Mouse (Mus musculus): Measurements from ENCODE around the gene Pla2g6. TPM values are rescaled to one million over a fixed set of nuclear protein-coding genes. Genes with fewer than 3 reads are reported as not detected.

Gene Pla2g6
- polyA plus RNA-seq, 1 experiment, result 15.1 TPM

DNA sequence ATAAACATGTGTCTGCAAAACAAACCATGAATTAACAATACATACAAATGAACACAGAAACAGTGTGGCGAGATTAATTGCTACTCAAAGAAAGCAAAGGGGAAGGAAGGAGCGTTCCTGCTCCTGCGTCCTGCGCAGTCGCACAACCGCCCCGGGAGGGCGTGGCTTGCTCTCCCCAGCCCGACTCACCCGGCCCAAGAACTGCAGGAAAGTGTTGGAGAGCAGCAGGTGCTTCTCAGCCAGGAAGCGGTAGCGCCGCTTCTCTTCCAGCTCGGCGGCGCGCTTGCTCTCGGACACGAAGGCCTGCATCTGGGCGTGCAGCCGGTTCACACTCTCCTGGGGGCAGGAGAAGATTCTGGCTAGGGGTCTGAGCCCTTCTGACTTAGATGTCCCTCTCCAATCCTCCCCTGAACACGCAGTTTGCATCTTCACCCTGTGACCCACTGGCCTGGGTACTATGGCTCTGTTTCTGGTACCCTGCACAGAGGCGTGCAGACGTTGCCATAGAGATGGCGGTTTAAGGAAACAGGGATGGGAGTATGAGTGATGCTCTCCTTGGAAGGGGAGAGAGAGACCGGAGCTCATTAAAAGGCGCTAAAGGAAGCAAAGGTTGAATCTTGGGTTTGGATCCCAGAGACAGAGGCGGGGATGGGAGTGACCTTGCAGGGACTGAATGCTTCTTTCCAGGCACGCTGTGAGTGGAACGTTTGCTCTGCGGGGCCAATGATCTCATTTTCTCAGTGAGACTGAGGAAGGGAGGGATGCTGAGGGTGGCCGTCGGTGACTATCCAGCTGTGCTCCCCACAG is 57.7 kb downstream of the Pla2g6 start:
- Histone ChIP-seq H3K36me3 (ENCODE audit: control insufficient read depth, insufficient read depth, low read length) (no peaks in the 10 kb centered on the region), H3K27me3 (ENCODE audit: control insufficient read depth, insufficient read depth, low read length) (no peaks in the 10 kb centered on the region), H3K4me1 (ENCODE audit: control insufficient read depth, insufficient read depth, insufficient read length) (peaks cover 3% of the 10 kb centered on the region; the same call in 1 of the 2 replicates), H3K27ac (ENCODE audit: insufficient read depth, low read length) (0 out of 2 replicates have a peak overlapping the region, but pooled peaks have one; percentile 38), H3K4me3 (ENCODE audit: extremely low read depth, insufficient read depth, insufficient read length) (peak overlapping the region; percentile 61)
- DNase-seq (ENCODE audit: low read depth in 1 of 2, low spot score in 2 of 2), result peak; percentile 57 to 78
- WGBS, result 1% methylated on average over 33 of the region's 33 CpGs
- TF ChIP-seq CTCF (IDR thresholded peaks at IDR 0.05; ENCODE audit: extremely low read depth, insufficient read depth, insufficient read length, insufficient replicate concordance), result no peak
- peak; percentile 35; the same call in 1 of the 2 replicates for TF ChIP-seq POLR2A (IDR thresholded peaks at IDR 0.05; ENCODE audit: low read depth, low read length)

GRCm38 (mm10) chr15:79268521-79268920 is 59.7 kb downstream of the Pla2g6 start:
- Histone ChIP-seq H3K27me3 (ENCODE audit: control insufficient read depth, insufficient read depth, low read length) (no peaks in the 10 kb centered on the region), H3K36me3 (ENCODE audit: control insufficient read depth, insufficient read depth, low read length) (no peaks in the 10 kb centered on the region), H3K4me1 (ENCODE audit: control insufficient read depth, insufficient read depth, insufficient read length) (peaks cover 5% of the 10 kb centered on the region; the same call in 1 of the 2 replicates), H3K4me3 (ENCODE audit: extremely low read depth, insufficient read depth, insufficient read length) (no peak overlapping the region), H3K27ac (ENCODE audit: insufficient read depth, low read length) (no peak overlapping the region)
- DNase-seq (ENCODE audit: low read depth in 1 of 2, low spot score in 2 of 2), result no peak
- TF ChIP-seq POLR2A (IDR thresholded peaks at IDR 0.05; ENCODE audit: low read depth, low read length), result no peak
- TF ChIP-seq CTCF (IDR thresholded peaks at IDR 0.05; ENCODE audit: extremely low read depth, insufficient read depth, insufficient read length, insufficient replicate concordance), result no peak
- WGBS, result 15% methylated on average over 1 of the region's 1 CpGs

DNA sequence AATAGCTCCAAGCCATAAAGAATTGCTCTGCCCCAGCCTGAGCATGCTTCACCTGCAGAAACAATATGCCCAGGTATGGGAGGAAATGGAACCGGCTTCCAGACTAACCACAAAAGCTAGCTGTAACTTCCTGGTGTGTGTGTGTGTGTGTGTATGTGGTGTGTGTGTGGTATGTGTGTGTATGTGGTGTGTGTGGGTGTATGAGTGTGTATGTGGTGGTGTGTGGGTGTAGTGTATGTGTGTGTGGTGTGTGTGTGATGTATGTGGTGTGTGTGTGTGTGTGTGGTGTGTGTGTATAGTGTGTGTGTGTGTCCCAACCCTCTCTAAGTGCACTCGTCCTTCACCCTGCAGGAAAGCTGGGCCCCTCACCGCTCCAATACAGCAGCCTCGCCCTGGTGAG is 62.8 kb downstream of the Pla2g6 start:
- H3K4me3 ChIP-seq (ENCODE audit: extremely low read depth, insufficient read depth, insufficient read length), result no peak overlapping the region
- H3K36me3 ChIP-seq (ENCODE audit: control insufficient read depth, insufficient read depth, low read length), result no peaks in the 10 kb centered on the region
- H3K4me1 ChIP-seq (ENCODE audit: control insufficient read depth, insufficient read depth, insufficient read length), result peaks cover 13% of the 10 kb centered on the region
- 22% methylated on average over 4 of the region's 4 CpGs for WGBS
- DNase-seq (ENCODE audit: low read depth in 1 of 2, low spot score in 2 of 2), result no peak
- TF ChIP-seq CTCF (IDR thresholded peaks at IDR 0.05; ENCODE audit: extremely low read depth, insufficient read depth, insufficient read length, insufficient replicate concordance), result no peak
- no peak for TF ChIP-seq POLR2A (IDR thresholded peaks at IDR 0.05; ENCODE audit: low read depth, low read length)
- peaks cover 15% of the 10 kb centered on the region for H3K27me3 ChIP-seq (ENCODE audit: control insufficient read depth, insufficient read depth, low read length)
- H3K27ac ChIP-seq (ENCODE audit: insufficient read depth, low read length), result no peak overlapping the region

DNA sequence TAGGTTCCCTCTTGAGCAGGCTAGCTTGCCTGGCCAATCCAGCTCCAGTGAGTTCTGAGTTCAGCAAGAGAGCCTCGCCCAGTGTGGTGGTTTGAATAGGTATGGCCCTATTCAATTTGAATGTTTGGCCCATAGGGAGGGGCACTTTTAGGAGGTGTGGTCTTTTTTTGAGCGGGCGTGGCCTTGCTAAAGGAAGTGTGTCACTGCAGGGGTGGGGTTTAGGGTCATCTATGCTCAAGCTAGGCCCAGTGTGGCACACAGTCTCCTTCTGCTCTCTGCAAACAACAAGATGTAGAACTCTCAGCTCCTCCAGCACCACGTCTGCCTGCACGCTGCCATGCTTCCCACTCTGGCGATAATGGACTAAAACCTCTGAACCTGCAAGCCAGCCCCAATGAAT is 64.5 kb downstream of the Pla2g6 start:
- no peak overlapping the region for H3K27ac ChIP-seq (ENCODE audit: insufficient read depth, low read length)
- TF ChIP-seq CTCF (IDR thresholded peaks at IDR 0.05; ENCODE audit: extremely low read depth, insufficient read depth, insufficient read length, insufficient replicate concordance) (no peak), POLR2A (IDR thresholded peaks at IDR 0.05; ENCODE audit: low read depth, low read length) (no peak)
- 89% methylated on average over 6 of the region's 6 CpGs for WGBS
- no peaks in the 10 kb centered on the region for H3K36me3 ChIP-seq (ENCODE audit: control insufficient read depth, insufficient read depth, low read length)
- peaks cover 15% of the 10 kb centered on the region for H3K27me3 ChIP-seq (ENCODE audit: control insufficient read depth, insufficient read depth, low read length)
- no peak for DNase-seq (ENCODE audit: low read depth in 1 of 2, low spot score in 2 of 2)
- no peak overlapping the region for H3K4me3 ChIP-seq (ENCODE audit: extremely low read depth, insufficient read depth, insufficient read length)
- peaks cover 13% of the 10 kb centered on the region for H3K4me1 ChIP-seq (ENCODE audit: control insufficient read depth, insufficient read depth, insufficient read length)

DNA sequence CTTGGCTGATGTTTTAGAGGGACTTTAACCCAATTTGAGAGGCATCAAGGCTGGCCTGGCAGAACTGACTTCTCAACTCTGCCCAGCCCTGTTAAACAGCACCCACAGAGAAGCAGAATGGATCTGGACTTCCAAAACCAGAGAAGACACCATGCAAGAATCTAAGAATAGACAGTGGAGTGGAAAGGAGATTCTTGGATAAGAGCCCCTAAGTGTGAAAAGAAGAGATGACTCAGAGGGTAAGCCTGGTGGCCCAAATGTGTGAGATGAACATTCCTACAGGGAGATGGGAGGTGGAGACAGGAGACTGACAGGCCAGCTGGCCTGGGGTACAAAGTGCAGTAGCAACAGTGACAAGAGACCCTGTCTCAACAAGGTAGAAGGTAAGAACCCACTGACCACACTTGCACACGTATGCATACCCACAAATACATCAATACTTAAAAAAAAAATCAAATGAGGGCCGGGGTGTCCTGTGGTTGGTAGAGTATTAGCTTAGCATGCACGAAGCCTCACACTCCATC is 65.3 kb downstream of the Pla2g6 start:
- peaks cover 15% of the 10 kb centered on the region for H3K27me3 ChIP-seq (ENCODE audit: control insufficient read depth, insufficient read depth, low read length)
- TF ChIP-seq POLR2A (IDR thresholded peaks at IDR 0.05; ENCODE audit: low read depth, low read length) (no peak), CTCF (IDR thresholded peaks at IDR 0.05; ENCODE audit: extremely low read depth, insufficient read depth, insufficient read length, insufficient replicate concordance) (no peak)
- peaks cover 13% of the 10 kb centered on the region for H3K4me1 ChIP-seq (ENCODE audit: control insufficient read depth, insufficient read depth, insufficient read length)
- no peak overlapping the region for H3K27ac ChIP-seq (ENCODE audit: insufficient read depth, low read length)
- whole genome bisulfite sequencing, result 86% methylated on average over 3 of the region's 3 CpGs
- H3K36me3 ChIP-seq (ENCODE audit: control insufficient read depth, insufficient read depth, low read length), result no peaks in the 10 kb centered on the region
- no peak for DNase-seq (ENCODE audit: low read depth in 1 of 2, low spot score in 2 of 2)
- H3K4me3 ChIP-seq (ENCODE audit: extremely low read depth, insufficient read depth, insufficient read length), result no peak overlapping the region

GRCm38 (mm10) chr15:79262375-79262774 is 65.8 kb downstream of the Pla2g6 start:
- no peak overlapping the region for H3K4me3 ChIP-seq (ENCODE audit: extremely low read depth, insufficient read depth, insufficient read length)
- H3K27me3 ChIP-seq (ENCODE audit: control insufficient read depth, insufficient read depth, low read length), result peaks cover 15% of the 10 kb centered on the region
- no peaks in the 10 kb centered on the region for H3K36me3 ChIP-seq (ENCODE audit: control insufficient read depth, insufficient read depth, low read length)
- no peak for DNase-seq (ENCODE audit: low read depth in 1 of 2, low spot score in 2 of 2)
- 30% methylated on average over 13 of the region's 13 CpGs for WGBS
- H3K27ac ChIP-seq (ENCODE audit: insufficient read depth, low read length), result no peak overlapping the region
- TF ChIP-seq POLR2A (IDR thresholded peaks at IDR 0.05; ENCODE audit: low read depth, low read length) (no peak), CTCF (IDR thresholded peaks at IDR 0.05; ENCODE audit: extremely low read depth, insufficient read depth, insufficient read length, insufficient replicate concordance) (no peak)
- H3K4me1 ChIP-seq (ENCODE audit: control insufficient read depth, insufficient read depth, insufficient read length), result peaks cover 13% of the 10 kb centered on the region

DNA sequence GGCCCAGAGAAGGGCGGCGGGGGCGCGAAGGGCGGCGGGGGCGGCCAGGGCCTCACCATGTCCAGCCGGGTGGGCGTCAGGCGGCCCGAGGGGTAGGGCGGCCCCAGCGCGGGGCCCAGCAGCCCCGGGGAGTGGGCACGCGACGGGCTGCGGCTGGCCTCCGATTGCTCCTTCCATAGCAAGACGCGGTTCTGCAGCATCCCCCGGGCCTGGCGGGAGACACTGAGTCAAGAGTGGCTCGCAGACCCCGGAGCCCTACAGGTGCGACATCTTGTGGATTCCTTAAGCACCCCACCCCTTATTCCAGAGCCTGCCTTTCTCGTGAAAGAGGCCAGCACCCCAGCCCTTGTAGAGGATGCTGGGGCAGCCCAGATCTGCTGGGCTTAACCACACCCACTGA is 66.4 kb downstream of the Pla2g6 start:
- Histone ChIP-seq H3K36me3 (ENCODE audit: control insufficient read depth, insufficient read depth, low read length) (no peaks in the 10 kb centered on the region), H3K27ac (ENCODE audit: insufficient read depth, low read length) (no peak overlapping the region), H3K27me3 (ENCODE audit: control insufficient read depth, insufficient read depth, low read length) (peaks cover 15% of the 10 kb centered on the region), H3K4me1 (ENCODE audit: control insufficient read depth, insufficient read depth, insufficient read length) (peaks cover 13% of the 10 kb centered on the region), H3K4me3 (ENCODE audit: extremely low read depth, insufficient read depth, insufficient read length) (no peak overlapping the region)
- TF ChIP-seq POLR2A (IDR thresholded peaks at IDR 0.05; ENCODE audit: low read depth, low read length) (no peak), CTCF (IDR thresholded peaks at IDR 0.05; ENCODE audit: extremely low read depth, insufficient read depth, insufficient read length, insufficient replicate concordance) (no peak)
- WGBS, result 3% methylated on average over 27 of the region's 28 CpGs
- no peak for DNase-seq (ENCODE audit: low read depth in 1 of 2, low spot score in 2 of 2)

Data from spleen, adult 2 months (tissue).